Mouse (Mus musculus): Measurements from ENCODE around the gene Mmp1b. TPM values are rescaled to one million over a fixed set of nuclear protein-coding genes. Genes with fewer than 3 reads are reported as not detected.
"Not testable (repeated sequence)": the region's sequence is repeated elsewhere in the genome, so short reads cannot be mapped to it uniquely, and the experiment has no call there.

The Mmp1b gene
- total RNA-seq (2022) = not detected

DNA sequence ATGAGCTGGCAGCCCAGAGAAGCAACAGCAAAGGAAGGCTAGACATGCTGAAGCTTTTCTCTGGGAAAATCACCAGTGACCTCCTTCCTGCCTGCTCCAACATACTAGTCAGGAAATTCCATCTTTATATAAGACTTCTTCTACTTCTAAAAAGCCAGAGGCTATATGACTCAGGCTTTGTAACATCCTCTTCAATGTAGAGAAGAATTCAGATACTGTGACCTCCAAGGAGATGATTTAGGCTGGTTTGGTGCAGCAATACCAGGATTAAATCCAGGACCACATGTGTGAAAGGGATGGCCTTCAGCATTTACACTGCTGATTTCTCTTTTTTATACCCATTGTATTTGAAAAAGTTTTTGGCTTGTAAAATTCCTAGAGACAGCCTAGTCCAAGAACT is at the start of gene Mmp1b:
TSS of gene Mmp1b (minus strand) at position 101 of the 400 bp plus-strand sequence.
- no peak for DNase-seq (ENCODE audit: low spot score in 2 of 2)

DNA sequence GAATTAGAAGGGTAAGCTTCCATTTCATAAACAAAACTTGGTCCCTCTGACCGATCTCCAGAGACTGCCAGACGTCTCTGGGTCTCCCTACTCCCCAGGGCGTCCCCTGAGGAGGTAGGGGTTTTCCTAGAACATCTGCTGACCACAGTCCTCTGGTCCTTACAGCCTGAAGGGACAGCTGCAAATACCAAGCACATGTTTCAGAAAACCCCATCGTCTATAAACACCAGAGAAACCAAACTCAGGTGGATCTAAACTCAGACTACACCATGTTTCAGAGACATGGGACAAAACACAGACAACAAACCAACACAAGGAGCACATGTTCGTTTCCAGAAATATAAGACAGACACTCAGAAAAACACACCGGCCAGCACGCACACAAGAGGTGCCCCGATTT is 8.7 kb upstream of the Mmp1b start:
- DNase-seq (ENCODE audit: low spot score in 2 of 2) = not testable (repeated sequence)

DNA sequence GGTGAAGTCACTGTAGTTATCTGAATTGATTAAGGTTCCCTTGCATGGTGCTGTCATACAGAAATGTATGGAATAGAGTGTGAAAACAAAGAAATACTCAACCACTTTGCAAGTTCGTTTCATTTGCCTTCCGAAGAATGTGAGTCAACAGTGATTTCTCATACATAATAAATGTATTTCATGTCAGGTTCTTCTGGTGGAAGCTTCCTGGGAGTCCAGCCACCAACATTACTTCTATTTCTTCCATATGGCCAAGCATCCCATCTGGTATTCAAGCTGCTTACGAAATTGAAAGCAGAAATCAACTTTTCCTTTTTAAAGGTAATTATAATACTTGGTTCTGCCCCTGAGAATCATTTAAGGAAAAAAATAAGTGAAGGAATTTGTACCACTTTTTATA is 33.3 kb downstream of the Mmp1b start:
- DNase-seq (ENCODE audit: low spot score in 2 of 2) = no peak

DNA sequence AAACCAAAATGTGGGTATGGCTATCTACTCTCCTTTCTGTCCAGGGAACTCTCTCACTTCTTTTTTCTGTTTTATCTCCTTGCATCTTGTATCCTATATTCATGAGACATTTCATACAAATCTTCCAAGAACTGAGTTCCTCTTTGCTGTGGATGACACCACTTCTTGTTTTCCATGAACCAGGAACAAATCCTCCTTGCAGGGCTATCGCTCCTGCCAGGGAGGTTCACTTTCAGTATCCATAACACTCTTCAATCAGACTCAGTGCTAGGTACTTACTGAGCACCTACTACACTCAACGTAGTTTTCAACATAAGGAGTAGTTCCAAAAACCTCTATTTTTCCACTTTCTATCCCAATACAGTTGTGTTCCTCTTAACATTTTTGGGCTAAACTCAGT is 42.3 kb downstream of the Mmp1b start:
- DNase-seq (ENCODE audit: low spot score in 2 of 2) = no peak

DNA sequence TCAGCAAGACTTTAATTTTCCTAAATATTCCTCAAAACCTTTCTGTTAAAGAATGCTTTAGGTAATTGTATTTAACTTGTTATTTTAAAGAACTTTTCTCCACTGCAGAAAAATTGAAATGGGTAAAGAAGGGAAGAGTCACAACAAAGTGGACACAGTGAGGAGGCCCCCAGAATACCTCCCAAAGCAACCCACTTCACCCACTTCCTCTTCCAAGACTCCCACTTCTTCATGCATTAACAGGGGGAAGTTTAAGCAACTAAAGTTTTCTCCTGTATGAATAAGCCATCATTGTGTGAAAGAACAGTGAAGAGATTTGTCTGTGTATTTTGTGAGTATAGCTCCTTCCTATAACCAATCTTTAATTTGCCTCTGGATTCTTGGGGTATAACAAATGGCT is 43.7 kb downstream of the Mmp1b start, which contains the start of gene Mmp12:
TSS of gene Mmp12 (plus strand) at position 275 of the 400 bp plus-strand sequence.
- no peak for DNase-seq (ENCODE audit: low spot score in 2 of 2)

DNA sequence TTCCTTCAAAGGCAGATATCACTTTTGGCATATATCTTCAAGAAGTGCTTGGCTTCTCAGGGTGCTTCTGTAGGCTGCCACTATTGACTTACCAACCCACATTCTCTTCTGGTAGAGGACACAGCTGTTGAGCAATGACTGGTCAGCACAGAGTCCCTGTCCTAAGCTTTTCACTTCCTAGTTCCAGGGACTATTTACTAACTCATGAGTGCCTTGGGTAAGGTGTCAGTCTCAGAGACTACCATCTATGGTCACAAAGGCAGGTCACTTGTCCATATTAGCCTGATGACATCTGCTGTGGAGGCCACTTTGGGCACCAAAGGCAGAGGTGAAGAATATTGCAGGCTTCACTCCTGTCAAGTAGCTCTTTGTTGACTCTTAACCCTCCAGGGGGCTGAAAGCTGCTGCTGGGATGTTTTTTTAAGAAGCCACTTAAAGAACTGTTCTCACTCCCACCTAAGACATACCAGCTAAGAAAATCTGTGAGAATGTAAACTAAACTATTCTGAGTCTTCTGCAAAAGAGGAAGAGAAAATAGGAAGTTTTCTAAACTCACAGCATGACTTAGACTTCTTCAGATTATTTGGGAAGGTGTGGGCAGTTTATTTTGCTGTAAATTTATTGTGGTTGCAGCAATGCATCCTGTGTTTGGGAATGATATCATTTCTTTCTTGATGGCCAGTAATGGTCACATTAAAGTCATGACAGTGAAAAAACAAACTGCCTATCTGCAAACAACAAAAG is 50.9 kb downstream of the Mmp1b start:
- DNase-seq (ENCODE audit: low spot score in 2 of 2) = no peak

DNA sequence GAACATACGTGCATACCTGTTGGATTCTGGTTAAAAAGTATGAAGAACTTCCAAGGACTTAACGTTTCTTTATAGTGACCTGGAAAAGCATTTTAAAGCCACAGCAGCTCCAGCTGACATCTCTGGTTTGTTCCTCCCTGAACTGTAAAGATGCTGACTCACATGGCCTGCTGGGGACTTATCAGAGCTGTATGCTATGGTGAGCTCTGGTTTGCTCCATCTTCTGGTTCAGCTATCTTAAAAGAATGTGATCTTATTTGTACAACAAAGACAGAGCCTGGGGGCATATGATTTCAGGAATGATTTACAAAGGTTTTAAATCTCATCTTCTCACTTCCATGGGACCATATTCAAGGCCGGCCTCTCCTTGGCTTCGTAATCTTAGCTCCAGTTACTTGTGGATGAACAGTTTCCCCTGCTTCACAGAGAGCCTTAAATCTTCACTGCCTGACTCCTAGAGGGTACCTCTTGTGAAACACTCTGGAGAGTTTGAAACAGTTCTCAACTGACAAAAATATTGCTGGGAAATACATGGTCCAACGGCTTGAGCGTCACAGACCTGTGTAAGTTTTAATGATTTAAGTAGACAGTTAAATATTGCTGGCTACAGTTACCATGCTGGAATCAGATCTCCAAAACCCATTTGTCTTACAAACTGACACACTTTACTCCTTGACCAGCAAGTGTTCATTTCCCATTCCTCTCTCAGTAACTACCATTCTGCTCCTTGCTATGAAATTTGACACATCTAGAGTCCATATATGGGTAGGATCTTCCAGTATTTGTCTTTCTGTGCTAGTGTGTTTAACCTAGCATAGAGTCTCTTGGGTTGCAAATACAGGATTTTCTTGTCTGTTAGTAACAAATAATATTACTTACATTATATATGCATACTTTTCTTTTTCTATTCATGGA is 51.8 kb downstream of the Mmp1b start:
- DNase-seq (ENCODE audit: low spot score in 2 of 2) = no peak

DNA sequence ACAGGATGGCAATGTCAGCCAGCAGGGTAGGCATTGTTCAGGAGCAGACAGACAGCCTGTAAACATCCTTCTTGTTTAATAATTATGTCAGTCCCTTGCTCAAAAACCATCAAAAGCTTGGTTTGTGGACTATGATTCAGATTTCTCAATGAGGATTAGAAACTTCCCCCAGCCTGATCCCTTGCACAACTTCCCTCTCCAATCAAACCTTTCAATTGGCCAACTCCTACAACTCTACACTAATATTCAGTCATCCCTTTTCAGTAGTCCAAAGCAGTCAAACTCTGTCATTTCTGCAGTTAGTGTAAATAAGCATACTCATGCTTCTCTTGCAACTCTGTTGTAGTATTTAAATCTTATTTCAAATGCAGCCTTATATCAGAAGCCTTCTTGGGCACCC is 56.0 kb downstream of the Mmp1b start:
- no peak for DNase-seq (ENCODE audit: low spot score in 2 of 2)

Other genes starting within 250 kb of the Mmp1b start
- gene Dync2h1, start 203.6 kb downstream of the Mmp1b start, total RNA-seq (2022) = 10 to 100 TPM; 27.8 to 30.2 (median 28.1) TPM
- 10 to 100 TPM; 55.6 to 70.0 (median 61.3) TPM for gene Dcun1d5, start 203.5 kb downstream of the Mmp1b start, total RNA-seq (2022)
- not detected for gene Mmp13, start 115.5 kb downstream of the Mmp1b start, total RNA-seq (2022)
- under 1 TPM in 2 of 4 experiments, not detected in 2; 0.16 to 0.84 TPM for gene Mmp12, start 43.7 kb downstream of the Mmp1b start, total RNA-seq (2022)
- not detected for gene Mmp3, start 57.8 kb upstream of the Mmp1b start, total RNA-seq (2022)
- not detected for gene Mmp10, start 114.3 kb upstream of the Mmp1b start, total RNA-seq (2022)
- not detected for gene Mmp8, start 170.4 kb upstream of the Mmp1b start, total RNA-seq (2022)
- gene Mmp27, start 183.3 kb upstream of the Mmp1b start, total RNA-seq (2022) = not detected
- gene Mmp20, start 240.2 kb upstream of the Mmp1b start, total RNA-seq (2022) = not detected

Data from left cerebral cortex, adult 8-10 months (tissue).